17 mouse cellular contexts compared by ENCODE assay signal in the genomic region with DNA sequence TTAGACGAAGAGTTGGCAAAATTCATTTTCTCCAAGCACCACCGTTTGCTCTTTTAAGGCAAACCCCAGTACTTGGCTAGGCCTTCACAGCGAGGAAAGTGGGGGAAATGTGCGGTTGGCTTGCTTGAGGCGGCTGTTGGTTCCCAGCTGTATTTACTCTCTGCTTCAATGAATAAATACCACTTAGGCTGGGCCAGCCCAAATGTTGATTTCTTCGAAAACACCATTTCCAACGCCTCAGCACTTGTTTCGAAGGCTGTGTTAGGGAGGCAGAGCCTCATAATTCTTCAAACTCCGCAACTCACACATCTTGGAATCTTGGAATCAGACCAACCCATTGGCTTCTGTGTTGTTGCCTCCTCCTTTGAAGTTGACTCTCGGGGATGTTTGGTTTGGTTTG. TPM values are rescaled to one million over a fixed set of nuclear protein-coding genes. Genes with fewer than 3 reads are reported as not detected.
DNase-seq lines count a peak whose midpoint lies in the region; ATAC-seq and TF ChIP-seq lines count a peak whose summit lies in the region.
"Had no signal": no experiment of that assay in that cellular context is flagged by ENCODE, and none has a peak within 500 bp of the region (broad histone marks: within the 10 kb centered on the region; RNA-seq: fewer than 3 reads in every experiment).

No protein-coding gene starts in this region.

- H3K9ac ChIP-seq in kidney, postnatal 0 days (ENCODE audit: low read depth, low read length), result no peak overlapping the region
- H3K9ac ChIP-seq: heart, embryonic 12.5 days; hindbrain, embryonic 12.5 days; liver, embryonic 14.5 days; neural tube, embryonic 15.5 days had no signal

- no peak for TF ChIP-seq CTCF in kidney, postnatal 0 days (IDR thresholded peaks at IDR 0.05; ENCODE audit: low read depth)

- H3K36me3 ChIP-seq in kidney, postnatal 0 days (ENCODE audit: insufficient read depth, low read length), result no peaks in the 10 kb centered on the region
- H3K36me3 ChIP-seq: heart, embryonic 12.5 days; hindbrain, embryonic 12.5 days; neural tube, embryonic 15.5 days had no signal

- H3K27ac ChIP-seq in kidney, postnatal 0 days, result no peak overlapping the region
- H3K27ac ChIP-seq: gastrocnemius, adult 2 months; hindbrain, embryonic 12.5 days; liver, embryonic 14.5 days; neural tube, embryonic 15.5 days had no signal

- H3K4me1 ChIP-seq in kidney, postnatal 0 days (replicated peaks; ENCODE audit: insufficient read depth, low read length), result no peaks in the 10 kb centered on the region
- H3K4me1 ChIP-seq: heart, embryonic 12.5 days; hindbrain, embryonic 12.5 days; neural tube, embryonic 15.5 days had no signal

- no peak overlapping the region for H3K4me3 ChIP-seq in kidney, postnatal 0 days (replicated peaks; ENCODE audit: low read depth, low read length)
- H3K4me3 ChIP-seq: gastrocnemius, adult 2 months; heart, embryonic 12.5 days; hindbrain, embryonic 12.5 days; neural tube, embryonic 15.5 days had no signal

- no peaks in the 10 kb centered on the region for H3K27me3 ChIP-seq in kidney, postnatal 0 days (ENCODE audit: insufficient read depth, low read length)
- H3K27me3 ChIP-seq: hindbrain, embryonic 12.5 days; neural tube, embryonic 15.5 days had no signal

- peak; percentile 78 for DNase-seq in kidney, postnatal 0 days (ENCODE audit: low spot score)
- no peak for DNase-seq in kidney, adult 8-10 months
- peak; percentile 48 for DNase-seq in brain, adult 2 months (ENCODE audit: low read depth, low spot score)
- DNase-seq in layer of hippocampus, adult 11-12 months (ENCODE audit: low spot score), result peak; percentile 7
- peak; percentile 12 for DNase-seq in lung, postnatal 14 days
- DNase-seq in adrenal gland, postnatal 4 days (ENCODE audit: low spot score in 2 of 2), result no peak
- DNase-seq in MN1 (ENCODE audit: low spot score), result no peak
- DNase-seq in thymus, postnatal 0 days (ENCODE audit: low spot score), result no peak
- DNase-seq: gastrocnemius, adult 2 months; kidney, adult 11 months; thymus, postnatal 25 days had no signal

- no peaks in the 10 kb centered on the region for H3K9me3 ChIP-seq in kidney, postnatal 0 days (replicated peaks; ENCODE audit: low read length)
- H3K9me3 ChIP-seq: heart, embryonic 12.5 days; hindbrain, embryonic 12.5 days; neural tube, embryonic 15.5 days had no signal

- 57% methylated on average over 10 of the region's 10 CpGs for WGBS in kidney, postnatal 0 days

- no peak overlapping the region for H3K4me2 ChIP-seq in kidney, postnatal 0 days (ENCODE audit: low read length)
- H3K4me2 ChIP-seq: heart, embryonic 12.5 days; hindbrain, embryonic 12.5 days; neural tube, embryonic 15.5 days had no signal

- no peak for ATAC-seq in kidney, postnatal 0 days (replicated peaks; ENCODE audit: low FRiP score, low read depth)
- ATAC-seq: midbrain, embryonic 16.5 days had no signal

RNA-seq across cellular contexts. Expression of gene Kctd19, which starts 6.9 kb away (rescaled TPM):
- 0.05 TPM in 1 of 2 replicates, not detected in the other for polyA plus RNA-seq in kidney, postnatal 0 days (2015; fragmentation: Nextera tagmentation; extraction: Ambion mirVana)
- total RNA-seq in adrenal gland, postnatal 4 days (2021), result not detected
- polyA plus RNA-seq in thymus, postnatal 0 days (2015; fragmentation: Nextera tagmentation; extraction: Ambion mirVana), result 0.04 and 0.31 TPM in 2 replicates
- total RNA-seq: left cerebral cortex, postnatal 36 days had no signal
- polyA plus RNA-seq: heart, embryonic 12.5 days; hindbrain, embryonic 12.5 days; liver, embryonic 14.5 days; midbrain, embryonic 16.5 days; neural tube, embryonic 15.5 days had no signal

RNA-seq across cellular contexts. Expression of gene Lrrc36, which starts 7.0 kb away (rescaled TPM):
- polyA plus RNA-seq in kidney, postnatal 0 days (2015; fragmentation: Nextera tagmentation; extraction: Ambion mirVana), result 0.15 and 0.34 TPM in 2 replicates
- total RNA-seq in adrenal gland, postnatal 4 days (2021), result 1 to 10 TPM; 5.4 to 6.4 TPM
- 0.28 and 0.47 TPM in 2 replicates for polyA plus RNA-seq in thymus, postnatal 0 days (2015; fragmentation: Nextera tagmentation; extraction: Ambion mirVana)

RNA-seq across cellular contexts. Expression of gene Plekhg4, which starts 33.3 kb away (rescaled TPM):
- polyA plus RNA-seq in kidney, postnatal 0 days (2015; fragmentation: Nextera tagmentation; extraction: Ambion mirVana), result 0.31 and 0.33 TPM in 2 replicates
- total RNA-seq in adrenal gland, postnatal 4 days (2021), result 1 to 10 TPM in 1 of 2 experiments, under 1 TPM in 1; 0.25 to 1.2 TPM
- polyA plus RNA-seq in thymus, postnatal 0 days (2015; fragmentation: Nextera tagmentation; extraction: Ambion mirVana), result 0.09 and 0.21 TPM in 2 replicates
- total RNA-seq: gastrocnemius, adult 2 months had no signal
- polyA plus RNA-seq: heart, embryonic 12.5 days had no signal

RNA-seq across cellular contexts. Expression of gene Slc9a5, which starts 57.8 kb away (rescaled TPM):
- polyA plus RNA-seq in kidney, postnatal 0 days (2015; fragmentation: Nextera tagmentation; extraction: Ambion mirVana), result 1.3 and 1.4 TPM in 2 replicates
- total RNA-seq in adrenal gland, postnatal 4 days (2021), result 1 to 10 TPM; 5.5 to 5.8 TPM
- 0.48 and 0.60 TPM in 2 replicates for polyA plus RNA-seq in thymus, postnatal 0 days (2015; fragmentation: Nextera tagmentation; extraction: Ambion mirVana)

RNA-seq across cellular contexts. Expression of gene Fhod1, which starts 58.7 kb away (rescaled TPM):
- polyA plus RNA-seq in kidney, postnatal 0 days (2015; fragmentation: Nextera tagmentation; extraction: Ambion mirVana), result 1.8 and 2.3 TPM in 2 replicates
- 10 to 100 TPM; 17.9 to 18.8 TPM for total RNA-seq in adrenal gland, postnatal 4 days (2021)
- 0.85 and 1.1 TPM in 2 replicates for polyA plus RNA-seq in thymus, postnatal 0 days (2015; fragmentation: Nextera tagmentation; extraction: Ambion mirVana)

Comparison
In these comparisons a context has a peak if more than half of its experiments do, and no peak if none do; other contexts are left out.
1. DNase-seq: peak in kidney, postnatal 0 days (single experiment), brain, adult 2 months (single experiment), layer of hippocampus, adult 11-12 months (single experiment) and lung, postnatal 14 days (single experiment); none in kidney, adult 8-10 months (0 of 2), adrenal gland, postnatal 4 days (0 of 2), MN1 (single experiment) and thymus, postnatal 0 days (single experiment).